Mouse (Mus musculus) thymus, adult 2 months (tissue): ENCODE results near the gene Cfl1.

Experiments
- CTCF ChIP-seq: fragments of 200-500 bp; IDR thresholded peaks from 2 replicates; pipeline ENCODE4 v1.5.1; 2012; ENCODE audit warnings: mild to moderate bottlenecking, control low read depth, low read length, moderate library complexity, borderline replicate concordance; ENCODE audit not compliant: control insufficient read depth, poor library complexity, insufficient read depth; ENCODE audit errors: extremely low read depth
- POLR2A ChIP-seq: fragments of 200-500 bp; IDR thresholded peaks from 2 replicates; pipeline ENCODE4 v1.6.1; 2012; ENCODE audit warnings: mild to moderate bottlenecking, low read length, control low read depth, moderate library complexity; ENCODE audit not compliant: control insufficient read depth, poor library complexity, insufficient read depth; ENCODE audit errors: extremely low read depth

GRCm38 (mm10) chr19:5492641-5493040 is 2.4 kb downstream of the Cfl1 start:
- TF ChIP-seq POLR2A, result no peak
- TF ChIP-seq CTCF, result no peak
